Mouse (Mus musculus) gonadal fat pad, adult 2 months (tissue): ENCODE measurements around the gene Nek4. TPM values are rescaled to one million over a fixed set of nuclear protein-coding genes. Genes with fewer than 3 reads are reported as not detected.

Experiments
- DNase-seq: peaks from one replicate; pipeline ENCODE4 v3.0.0-alpha.2; 2012; ENCODE audit warnings: low read depth
- polyA plus RNA-seq: library from polyadenylated mRNA; depleted of rRNA; stranded (reverse); fragments of >200 nt; gene quantifications from 2 replicates; pipeline ENCODE4 v1.2.3, GENCODE M21; 2012; rRNA removed

The Nek4 gene
- polyA plus RNA-seq, 1 experiment, result 6.3 TPM

DNA sequence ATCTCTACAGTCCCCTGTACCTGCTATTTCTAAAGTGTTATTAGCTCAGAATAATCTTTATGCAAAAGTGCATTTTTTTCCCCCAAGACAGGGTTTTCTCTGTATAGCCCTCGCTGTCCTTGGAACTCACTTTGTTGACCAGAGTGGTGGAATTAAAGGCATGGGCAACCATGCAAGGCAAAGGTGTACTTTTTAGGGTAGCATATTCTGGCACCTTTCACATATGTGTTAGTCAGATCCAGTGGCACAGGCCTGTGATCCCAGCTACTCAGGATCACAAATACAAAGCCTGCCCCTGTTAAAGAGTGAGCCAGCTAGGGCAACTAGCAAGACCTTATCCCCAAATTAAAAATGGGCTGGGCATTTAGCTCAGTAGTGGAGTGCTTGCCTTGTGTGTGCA lies 9.2 kb downstream of the Nek4 start:
- DNase-seq, result no peak

GRCm38 (mm10) chr14:30974204-30974603 lies 23.0 kb downstream of the Nek4 start:
- DNase-seq, result peak; percentile 79

DNA sequence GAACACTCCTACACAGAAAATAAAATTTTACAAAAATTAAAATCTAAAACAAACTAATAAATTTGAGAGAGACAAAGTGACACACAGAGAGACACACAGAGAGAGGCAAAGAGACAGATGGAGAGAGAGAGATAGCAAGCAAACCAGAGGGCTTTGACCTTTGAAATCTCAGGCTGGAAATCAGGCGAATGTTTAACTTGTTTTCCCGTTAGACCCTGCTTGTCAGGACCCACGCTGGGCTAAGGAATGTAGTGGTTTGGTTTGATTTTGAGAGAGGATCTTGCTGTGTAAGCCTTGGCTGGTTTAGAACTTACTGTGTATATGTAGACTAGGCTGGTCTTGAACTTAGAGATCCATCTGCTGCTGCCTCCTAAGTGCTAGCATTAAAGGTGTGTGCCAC lies 25.0 kb downstream of the Nek4 start:
- no peak for DNase-seq

DNA sequence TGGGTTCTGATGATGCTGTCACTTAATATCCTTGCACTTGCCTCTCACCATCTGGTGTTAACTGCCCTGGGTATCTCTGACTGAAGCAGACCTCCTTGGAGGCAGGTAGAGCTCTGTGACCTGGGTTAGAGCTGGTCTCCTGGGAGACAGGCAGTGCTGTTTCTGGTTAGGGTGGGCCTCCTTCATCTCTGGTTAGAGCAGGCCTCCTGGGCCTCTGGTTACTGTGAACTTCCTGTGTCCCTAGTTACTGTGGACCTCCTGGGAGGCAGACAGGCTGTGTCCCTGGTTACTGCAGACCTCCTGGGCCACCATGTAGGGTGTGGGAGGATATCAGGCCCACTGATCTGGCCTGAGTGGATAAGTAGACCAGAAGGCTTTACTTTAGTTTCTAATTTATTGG lies 45.2 kb downstream of the Nek4 start:
- DNase-seq, result no peak

DNA sequence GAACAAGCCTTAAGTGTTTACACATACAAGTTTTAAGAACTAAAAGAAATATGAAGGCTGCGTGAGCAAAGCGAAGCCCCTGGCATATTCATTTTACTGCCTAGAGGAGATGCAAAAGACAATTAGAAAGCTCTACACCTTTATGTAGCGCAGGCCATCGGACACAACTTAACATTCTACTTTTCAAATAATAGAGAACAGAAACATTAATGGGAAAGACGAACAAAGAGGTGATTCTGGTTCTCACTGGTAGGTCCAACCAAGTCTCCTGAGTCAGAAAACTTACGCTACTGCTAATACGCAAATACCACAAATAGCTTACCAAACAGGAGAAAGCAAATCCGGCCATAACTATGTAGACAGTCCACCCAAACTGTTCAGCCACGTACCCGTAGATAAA lies 49.2 kb downstream of the Nek4 start:
- DNase-seq, result no peak

DNA sequence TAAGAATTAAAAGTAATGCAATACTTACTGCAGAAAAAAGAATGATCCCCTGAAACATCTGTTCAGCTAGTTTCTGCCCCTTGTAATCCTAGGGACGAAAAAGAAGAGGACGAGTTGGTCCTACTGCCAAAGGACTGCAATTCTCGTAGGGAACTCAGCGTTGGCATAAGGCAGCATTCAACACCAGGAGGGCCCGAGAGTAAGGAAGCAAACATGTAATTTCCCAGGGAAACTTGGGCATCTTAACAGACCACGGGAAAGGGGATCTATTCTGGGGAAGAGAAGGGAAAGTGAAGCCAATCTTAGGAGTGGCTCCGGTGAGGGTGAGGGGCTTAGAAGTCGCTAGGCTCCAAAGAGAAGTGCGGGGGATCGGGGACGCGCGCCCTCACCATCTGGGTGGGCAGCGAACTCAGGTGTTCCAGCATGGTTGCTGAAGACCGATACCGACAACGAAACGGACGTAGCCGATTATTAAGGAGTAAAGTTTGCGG lies 49.7 kb downstream of the Nek4 start:
- no peak for DNase-seq

DNA sequence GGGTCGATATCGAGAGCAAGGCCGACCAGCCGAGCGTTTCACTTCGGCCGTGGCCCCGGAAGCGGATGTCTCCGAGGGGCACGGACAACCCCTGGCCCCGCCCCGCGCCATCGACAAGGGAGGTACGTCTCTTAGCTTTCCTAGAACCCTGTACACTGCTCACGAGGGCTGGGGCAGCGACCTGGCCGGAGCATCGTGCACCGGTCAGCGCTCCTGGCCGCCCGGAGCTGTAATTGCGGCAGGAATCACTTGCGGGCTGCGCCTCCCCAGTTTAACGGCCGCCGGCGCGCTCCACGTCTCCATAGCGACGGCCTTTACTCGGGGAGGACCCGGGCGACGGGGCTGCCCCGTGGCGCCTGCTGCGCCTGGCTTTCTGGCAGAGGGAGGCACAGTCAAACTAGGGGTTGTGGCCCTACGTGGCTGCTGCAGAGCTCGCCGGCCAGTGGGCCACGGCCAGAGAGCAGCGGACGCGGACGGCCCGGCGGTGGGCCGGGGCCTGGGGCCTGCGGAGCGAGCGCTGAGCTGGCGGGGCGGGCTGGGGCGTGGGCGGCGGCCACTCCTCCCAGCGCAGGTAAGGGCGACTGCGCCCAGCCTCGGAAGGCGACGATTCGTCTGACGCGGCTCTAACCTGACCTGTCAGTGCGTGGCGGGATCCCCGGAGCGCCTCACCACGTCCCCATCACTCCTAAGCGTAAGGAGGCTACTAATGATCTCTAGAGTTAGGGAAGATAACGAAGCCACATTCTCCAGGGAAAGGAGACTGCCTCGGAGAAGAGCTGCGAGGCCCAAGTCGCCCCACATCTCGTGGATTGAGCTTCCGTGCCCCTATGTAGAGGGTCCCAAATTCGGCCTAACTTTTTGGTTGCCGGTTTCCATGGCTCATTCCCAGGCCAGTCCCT lies 50.4 kb downstream of the Nek4 start, which contains the start of the genes Glt8d1 and Spcs1:
Gene Glt8d1, plus strand, starts transcription at position 94 of the 899 bp plus-strand sequence.
Gene Spcs1, minus strand, starts transcription at position 366 of the 899 bp plus-strand sequence.
- DNase-seq, result no peak

GRCm38 (mm10) chr14:31004527-31004926 lies 53.4 kb downstream of the Nek4 start:
- DNase-seq, result no peak

- DNase-seq, result no peak
Measured at GRCm38 (mm10) chr14:31006779-31007178, 55.6 kb downstream of the Nek4 start.

DNA sequence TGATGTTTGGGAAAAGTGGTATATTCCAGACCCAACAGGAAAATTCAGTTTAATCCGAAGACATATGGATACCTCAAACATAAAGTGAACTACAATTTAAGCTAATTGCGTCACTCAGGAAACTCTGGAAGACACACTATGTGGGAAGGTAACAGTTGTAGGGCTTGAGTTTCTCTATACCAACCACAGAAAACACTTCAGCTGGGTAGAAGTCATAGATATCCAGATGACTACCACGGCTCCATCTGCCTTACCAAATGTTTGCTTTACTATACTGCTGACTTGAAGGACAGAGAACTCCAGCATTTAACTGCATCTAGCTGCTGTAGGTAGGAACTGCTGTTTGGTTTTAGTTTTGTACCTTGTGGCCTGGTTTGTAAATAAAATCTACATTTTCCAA lies 60.4 kb downstream of the Nek4 start:
- no peak for DNase-seq

GRCm38 (mm10) chr14:31013928-31014327 lies 62.8 kb downstream of the Nek4 start:
- DNase-seq, result no peak

- DNase-seq, result no peak
Measured at GRCm38 (mm10) chr14:31016063-31016462, 64.9 kb downstream of the Nek4 start.

DNA sequence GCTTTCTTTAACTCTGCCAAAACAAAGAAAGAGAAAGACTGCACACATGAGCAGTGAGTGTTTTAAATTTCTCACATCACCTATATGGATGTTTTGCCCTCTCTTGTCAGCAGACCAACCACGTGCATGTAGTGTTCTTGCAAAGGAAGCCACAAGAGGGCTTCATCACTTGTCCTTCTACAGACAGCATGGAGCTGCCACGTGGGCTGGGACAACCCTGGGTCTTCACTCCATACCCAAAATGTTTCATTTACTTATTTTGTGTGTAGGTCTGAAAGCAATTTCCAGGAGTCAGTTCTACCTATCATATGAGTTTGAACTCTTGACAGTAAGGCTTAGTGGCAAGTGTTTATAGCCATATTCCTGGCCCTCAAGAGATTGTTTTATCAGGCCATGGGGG lies 66.7 kb downstream of the Nek4 start:
- no peak for DNase-seq

DNA sequence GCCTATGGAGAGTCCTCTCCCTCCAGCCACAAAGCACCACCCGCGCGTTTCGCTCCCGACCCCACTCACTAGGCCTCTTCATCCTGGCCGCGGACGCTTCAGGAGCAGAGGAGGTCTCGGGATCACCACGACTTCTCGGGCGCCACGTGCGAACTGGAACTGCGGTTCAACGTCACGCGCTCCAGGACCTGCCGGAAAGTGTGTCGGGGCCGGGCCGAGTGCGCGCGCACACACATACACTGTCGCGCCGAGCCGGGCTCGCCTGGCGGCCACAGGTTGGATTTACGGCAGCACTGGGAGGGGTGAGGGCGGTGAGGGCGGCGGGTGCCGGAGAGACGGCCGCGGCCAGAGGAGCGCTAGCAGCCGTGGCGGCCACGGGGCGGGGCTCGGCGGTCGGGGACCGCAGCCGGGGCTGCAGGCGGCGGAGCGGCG lies 67.7 kb downstream of the Nek4 start, which contains the start of the genes Pbrm1 and Gnl3:
Gene Pbrm1, plus strand, starts transcription at position 279 of the 432 bp plus-strand sequence.
Gene Gnl3, minus strand, starts transcription at position 293 of the 432 bp plus-strand sequence.
- DNase-seq, result no peak

DNA sequence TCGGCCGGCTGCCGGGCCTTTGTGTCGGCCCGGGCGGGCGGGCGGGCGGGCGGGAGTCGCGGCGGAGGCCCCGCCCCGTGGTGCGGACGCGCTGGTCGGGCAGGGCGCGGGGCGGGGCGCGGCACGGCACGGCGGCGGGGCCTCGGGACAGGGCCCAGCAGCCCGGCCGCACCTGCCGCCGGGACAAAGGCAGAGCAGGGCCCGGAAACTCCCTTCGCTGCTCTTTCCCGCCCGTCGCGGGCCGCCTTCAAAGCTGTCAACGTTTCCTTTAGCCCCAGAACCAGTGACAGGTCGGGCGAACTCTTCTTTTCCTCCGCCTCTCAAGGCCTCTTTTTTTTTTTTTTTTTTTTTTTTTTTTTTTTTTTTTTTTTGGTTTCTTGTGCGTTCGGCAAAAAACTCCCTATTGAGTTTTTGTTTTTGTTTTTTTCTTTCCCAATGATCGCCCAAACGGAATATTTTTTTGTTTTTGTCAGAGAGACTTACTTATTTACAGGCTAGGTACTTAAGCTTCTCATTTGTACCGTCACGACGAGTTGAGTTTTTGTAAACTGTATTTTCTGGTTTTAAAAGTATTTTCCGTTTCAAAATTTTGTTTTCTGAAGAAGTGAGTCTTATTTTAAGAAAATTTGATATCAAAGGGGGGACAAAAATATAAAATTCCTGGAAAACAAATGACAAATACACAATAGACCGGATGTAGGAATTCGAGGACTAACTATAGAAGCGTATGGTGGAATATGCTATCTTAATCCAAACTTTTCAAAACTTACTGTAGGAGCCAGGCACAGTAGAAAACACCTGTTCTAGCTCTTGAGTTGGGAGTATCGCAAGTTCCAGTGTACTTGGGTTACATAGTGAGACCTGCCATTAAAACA lies 68.4 kb downstream of the Nek4 start:
- no peak for DNase-seq

- no peak for DNase-seq
Measured at GRCm38 (mm10) chr14:31022579-31022978, 71.4 kb downstream of the Nek4 start.

- no peak for DNase-seq
Measured at GRCm38 (mm10) chr14:31025785-31026184, 74.6 kb downstream of the Nek4 start.

Other genes with a start within 250 kb of the Nek4 start
- gene Sfmbt1, start 236.5 kb upstream of the Nek4 start, polyA plus RNA-seq, result 2.9 and 5.7 TPM in 2 replicates
- 30.9 and 31.6 TPM in 2 replicates for gene Tmem110, start 125.8 kb upstream of the Nek4 start, polyA plus RNA-seq
- 21.5 and 24.9 TPM in 2 replicates for gene Mustn1, start 72.2 kb upstream of the Nek4 start, polyA plus RNA-seq
- 0.38 and 1.7 TPM in 2 replicates for gene Itih4, start 64.9 kb upstream of the Nek4 start, polyA plus RNA-seq
- gene Itih3, start 27.6 kb upstream of the Nek4 start, polyA plus RNA-seq, result 1.2 and 1.4 TPM in 2 replicates
- gene Itih1, start 8.1 kb upstream of the Nek4 start, polyA plus RNA-seq, result 0.15 and 0.47 TPM in 2 replicates
- gene Glt8d1, start 50.0 kb downstream of the Nek4 start, polyA plus RNA-seq, result 33.0 and 34.4 TPM in 2 replicates
- 291 and 352 TPM in 2 replicates for gene Spcs1, start 50.3 kb downstream of the Nek4 start, polyA plus RNA-seq
- gene Pbrm1, start 67.8 kb downstream of the Nek4 start, polyA plus RNA-seq, result 12.2 and 16.9 TPM in 2 replicates
- 20.3 and 23.2 TPM in 2 replicates for gene Gnl3, start 67.8 kb downstream of the Nek4 start, polyA plus RNA-seq
- 43.9 and 61.7 TPM in 2 replicates for gene Smim4, start 177.6 kb downstream of the Nek4 start, polyA plus RNA-seq
- gene Nt5dc2, start 179.7 kb downstream of the Nek4 start, polyA plus RNA-seq, result 58.8 and 67.0 TPM in 2 replicates
- gene Stab1, start 217.3 kb downstream of the Nek4 start, polyA plus RNA-seq, result 74.0 and 97.3 TPM in 2 replicates